Mouse (Mus musculus): ENCODE measurements around the gene Slc25a39.
A peak's percentile ranks its signal among the peaks of the same experiment; 100 is the strongest.

The Slc25a39 gene

DNA sequence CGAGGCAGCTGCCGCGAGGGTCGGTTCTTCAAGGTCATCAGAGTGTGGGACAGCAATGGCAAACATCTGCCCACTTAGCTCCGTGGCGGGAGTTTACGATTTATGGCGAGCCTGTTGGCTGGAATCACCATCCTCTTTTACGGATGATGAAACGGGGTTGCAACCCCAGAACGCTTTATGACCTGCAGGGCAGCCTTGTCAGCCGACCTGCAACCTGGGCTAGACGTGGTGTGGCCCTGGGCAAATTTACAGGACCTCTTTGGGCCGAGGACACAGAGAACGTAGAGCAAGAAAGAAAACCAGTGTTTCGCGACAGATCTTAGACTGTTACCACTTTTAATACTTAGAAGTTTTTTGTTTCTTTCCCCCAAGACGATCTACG is at the start of gene Slc25a39:
Gene Slc25a39, minus strand, starts transcription at position 113 of the 382 bp plus-strand sequence.
- DNase-seq (ENCODE audit: extremely low read depth, insufficient read length, low spot score), result no peak

DNA sequence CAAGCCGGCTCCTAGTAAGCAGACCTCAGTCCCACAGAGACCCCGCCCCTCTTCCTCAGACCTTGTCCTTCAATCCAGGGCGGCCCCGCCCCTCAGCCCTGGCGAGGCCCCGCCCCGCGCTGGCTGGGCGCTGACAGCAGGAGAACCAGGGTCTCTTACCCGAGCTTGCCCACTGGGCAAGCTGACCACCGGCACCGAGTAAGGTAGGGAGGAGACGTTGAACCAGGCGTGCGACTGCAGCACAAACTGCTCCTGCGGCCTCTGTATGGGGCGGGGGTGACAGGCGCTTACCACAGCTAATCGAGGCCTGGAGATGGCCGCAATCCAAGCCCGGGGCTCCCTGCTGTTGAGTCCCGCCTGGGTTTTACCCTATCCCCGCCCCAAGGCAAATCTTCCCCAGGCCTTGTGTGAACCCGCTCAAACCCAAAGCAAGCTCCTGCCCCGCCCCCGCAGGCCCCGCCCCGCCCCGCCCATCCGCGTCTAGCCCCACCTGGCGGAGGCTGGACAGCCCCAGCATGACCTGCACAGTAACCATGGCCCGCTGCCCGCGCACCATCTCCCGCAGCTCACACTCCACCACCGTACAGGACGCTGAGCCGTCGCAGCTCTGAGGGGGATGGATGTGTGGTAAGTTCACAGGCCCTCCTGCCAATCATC is 48.1 kb upstream of the Slc25a39 start:
- DNase-seq (ENCODE audit: extremely low read depth, insufficient read length, low spot score), result peak; percentile 91

DNA sequence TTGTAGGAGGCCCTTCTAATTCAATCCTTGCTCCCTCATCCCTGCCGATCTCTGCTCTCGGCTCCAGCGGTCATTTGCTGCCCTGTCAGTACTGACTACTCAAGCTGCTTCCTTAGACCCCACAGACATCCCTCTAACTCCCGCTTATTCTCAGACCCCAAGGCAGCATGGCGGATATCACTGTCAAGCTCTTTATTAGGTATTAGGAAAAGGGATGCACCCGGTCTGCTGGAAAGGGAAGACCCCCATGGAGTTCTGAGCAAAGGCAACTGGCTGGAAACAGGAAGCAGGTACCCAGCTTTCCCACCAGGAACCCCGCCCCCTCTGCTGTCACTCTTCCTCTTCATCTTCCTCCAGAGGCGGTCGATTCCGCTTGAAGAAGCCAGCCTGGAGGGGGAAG is 45.4 kb upstream of the Slc25a39 start:
- DNase-seq (ENCODE audit: extremely low read depth, insufficient read length, low spot score), result no peak

DNA sequence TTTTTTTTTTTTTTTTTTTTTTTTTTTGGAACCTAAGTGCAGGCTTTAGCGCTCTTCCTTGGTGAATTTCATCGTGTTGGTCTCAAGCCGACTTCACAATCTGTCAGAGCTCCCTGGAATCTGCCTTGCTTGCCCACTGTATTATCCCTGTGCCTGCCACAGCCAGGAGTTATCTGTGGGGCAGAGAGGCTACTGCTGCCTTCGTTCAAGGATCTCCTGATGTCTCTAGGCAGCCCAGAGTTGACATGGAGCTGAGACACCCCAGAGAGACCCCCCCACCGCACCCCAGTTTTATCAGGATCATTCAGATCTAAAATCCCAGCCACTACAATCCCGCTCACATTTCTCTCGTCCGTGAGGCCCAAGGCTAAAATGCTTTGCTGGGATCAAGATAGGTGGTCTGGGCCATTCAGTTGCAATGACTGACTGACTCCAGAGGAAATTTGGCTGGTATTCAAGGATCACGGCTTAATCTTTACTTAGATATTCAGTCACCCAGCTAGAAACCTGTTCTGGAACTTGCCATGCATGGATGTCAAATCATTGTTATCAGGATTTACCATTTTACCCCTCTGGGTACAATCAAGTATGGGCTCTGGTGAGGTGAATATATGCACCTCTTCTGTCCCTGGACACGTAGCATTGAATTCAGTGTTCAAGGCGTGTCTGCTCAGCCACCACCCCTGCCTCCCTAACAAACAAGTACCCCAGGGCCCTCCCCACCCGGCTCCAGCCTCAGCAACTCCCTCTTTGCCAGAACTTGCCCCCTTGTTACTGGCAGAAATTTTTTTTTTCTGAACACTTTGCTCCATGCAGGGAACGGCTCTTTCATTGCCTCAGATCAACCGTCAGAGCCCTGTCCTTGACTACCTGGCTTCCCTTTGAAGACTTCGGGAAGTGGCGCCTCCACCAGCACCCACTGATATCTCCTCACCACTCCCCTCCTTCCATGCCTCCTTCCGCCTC is 41.6 kb upstream of the Slc25a39 start:
- DNase-seq (ENCODE audit: extremely low read depth, insufficient read length, low spot score), result no peak

DNA sequence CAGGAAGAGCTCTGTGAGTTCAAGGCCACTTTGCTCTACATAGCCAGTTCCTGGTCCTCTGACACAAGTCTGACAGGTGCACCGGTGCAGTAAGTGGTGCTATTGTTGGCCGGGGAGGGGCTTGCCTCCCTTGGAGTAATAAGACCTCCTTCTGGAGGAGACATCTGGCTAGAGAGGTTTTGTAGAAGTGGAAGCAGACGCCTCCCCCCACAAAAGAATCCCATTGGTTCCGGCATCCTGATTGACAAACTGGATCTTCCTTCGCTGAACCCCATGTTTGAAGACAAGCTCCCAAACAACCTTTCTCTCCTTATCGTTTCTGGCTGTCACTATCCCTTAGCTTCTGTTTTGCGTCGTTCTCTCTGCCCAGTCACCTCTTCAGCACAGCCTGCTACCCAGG is 40.6 kb upstream of the Slc25a39 start:
- no peak for DNase-seq (ENCODE audit: extremely low read depth, insufficient read length, low spot score)

DNA sequence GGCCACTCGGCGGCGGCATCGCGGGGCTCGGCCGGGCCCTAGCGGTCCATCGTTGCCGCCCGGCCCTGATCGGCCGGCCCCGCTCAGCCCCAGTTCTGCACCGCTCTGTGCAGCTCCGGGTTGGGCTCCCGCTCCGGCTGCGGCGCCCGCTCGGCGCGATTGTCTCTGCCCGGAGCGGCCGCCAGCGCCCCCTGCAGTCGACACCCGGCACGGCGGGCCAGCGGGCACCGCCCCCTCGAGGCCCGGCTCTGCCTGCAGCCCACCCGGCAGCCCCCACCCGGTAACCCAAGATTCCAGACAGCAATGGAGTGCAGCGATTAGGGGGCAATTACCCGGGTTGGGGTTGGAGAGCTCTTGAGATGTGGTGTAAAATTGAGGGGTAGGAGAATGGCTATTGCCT is 39.8 kb upstream of the Slc25a39 start, which contains the start of gene Fam171a2:
Gene Fam171a2, minus strand, starts transcription at position 186 of the 400 bp plus-strand sequence.
- peak; percentile 77 for DNase-seq (ENCODE audit: extremely low read depth, insufficient read length, low spot score)

DNA sequence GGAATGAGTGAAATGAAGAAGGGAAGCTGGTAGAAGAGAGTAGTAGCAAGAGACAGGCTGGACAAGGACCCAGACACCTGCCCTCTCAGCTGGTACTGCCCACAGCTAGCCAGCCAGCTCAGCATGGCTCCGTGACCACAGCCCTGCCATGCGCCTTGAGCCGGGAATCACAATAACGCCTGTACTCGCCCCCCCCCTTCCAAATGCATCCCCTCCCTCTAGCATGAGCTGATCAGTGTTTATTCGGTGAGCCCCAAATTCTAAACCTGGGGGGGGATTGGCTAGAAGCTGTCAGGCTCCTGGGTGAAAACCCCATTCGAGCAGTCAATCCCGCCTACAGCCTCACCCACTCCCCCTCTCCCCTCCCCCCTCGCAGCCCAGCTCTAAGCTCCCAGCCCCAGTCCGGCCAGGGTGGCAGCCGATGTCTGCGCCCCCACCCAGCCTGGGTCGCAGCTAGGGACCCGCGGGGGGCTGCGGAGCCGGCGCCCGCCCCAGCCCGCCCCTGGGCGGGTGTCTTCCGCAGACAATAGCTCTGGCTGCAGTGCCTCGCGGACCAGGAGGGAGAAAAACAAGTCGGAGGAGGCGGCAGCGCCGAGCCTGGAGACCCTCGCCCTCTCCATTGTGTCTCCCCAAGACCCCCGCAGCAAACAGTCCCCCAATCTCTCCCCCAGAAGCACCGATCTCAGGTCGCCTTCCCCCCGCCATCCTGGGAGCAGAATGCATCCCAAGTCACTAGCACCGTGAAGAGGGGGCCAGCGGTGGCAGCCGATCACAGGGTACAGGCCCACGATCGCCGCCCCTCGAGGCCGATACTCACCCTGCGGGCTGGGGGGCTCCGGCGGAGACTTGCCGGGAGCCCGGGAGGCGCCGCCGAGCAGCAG is 39.1 kb upstream of the Slc25a39 start:
- peak; percentile 63 for DNase-seq (ENCODE audit: extremely low read depth, insufficient read length, low spot score)

DNA sequence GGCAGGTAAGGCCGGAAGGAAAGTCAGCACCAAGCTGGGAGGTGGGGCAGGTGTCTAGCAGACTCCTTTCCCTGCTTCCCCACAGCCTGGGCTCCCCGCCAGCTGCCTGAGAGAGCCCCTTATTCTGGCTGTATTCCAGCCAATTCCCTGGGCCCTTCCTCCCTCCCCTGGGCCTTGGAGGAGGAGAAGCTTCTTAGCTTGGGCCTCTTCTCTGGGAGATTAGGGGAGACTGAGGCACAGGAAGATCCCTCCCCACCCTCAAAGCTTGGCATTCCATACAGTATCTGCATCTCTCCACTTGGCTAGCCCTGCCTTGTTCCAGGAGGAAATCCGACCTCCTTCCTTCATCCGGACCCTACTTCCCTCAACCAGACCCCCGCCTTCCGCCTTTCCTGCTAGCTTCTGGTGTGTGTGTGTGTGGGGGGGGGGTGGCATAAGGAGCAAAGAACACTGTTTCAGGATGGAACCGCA is 38.2 kb upstream of the Slc25a39 start:
- DNase-seq (ENCODE audit: extremely low read depth, insufficient read length, low spot score), result no peak

DNA sequence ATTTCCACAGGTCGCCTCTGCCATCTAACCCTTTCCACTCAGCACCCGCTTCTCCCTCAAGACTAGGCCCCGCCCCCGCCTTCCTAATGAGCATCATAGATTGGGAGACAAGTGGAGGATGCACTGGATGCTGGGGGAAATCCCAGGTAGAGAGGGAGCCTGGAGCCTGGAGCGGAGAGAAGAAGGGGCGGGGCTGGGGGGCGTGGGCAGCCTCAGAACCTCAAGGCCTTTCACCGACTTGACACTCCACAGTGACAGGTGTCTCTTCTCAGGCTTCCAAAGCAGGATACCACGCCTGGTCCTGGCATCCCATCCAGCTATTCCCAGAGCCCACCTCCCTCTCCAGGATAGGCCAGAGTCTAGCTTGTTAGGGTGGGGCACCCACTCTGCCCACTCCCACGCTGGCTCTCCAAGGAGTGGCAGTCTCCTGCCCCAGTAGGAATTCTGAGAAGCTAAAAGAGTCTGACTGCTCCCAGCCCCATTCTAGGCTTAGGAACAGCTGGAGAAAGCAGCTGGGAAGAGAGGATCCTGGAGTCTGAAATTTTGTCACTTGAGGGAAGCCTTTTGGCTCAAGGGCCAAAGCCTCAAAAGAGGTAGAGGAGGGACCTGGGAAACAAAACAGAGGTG is 37.6 kb upstream of the Slc25a39 start:
- no peak for DNase-seq (ENCODE audit: extremely low read depth, insufficient read length, low spot score)

DNA sequence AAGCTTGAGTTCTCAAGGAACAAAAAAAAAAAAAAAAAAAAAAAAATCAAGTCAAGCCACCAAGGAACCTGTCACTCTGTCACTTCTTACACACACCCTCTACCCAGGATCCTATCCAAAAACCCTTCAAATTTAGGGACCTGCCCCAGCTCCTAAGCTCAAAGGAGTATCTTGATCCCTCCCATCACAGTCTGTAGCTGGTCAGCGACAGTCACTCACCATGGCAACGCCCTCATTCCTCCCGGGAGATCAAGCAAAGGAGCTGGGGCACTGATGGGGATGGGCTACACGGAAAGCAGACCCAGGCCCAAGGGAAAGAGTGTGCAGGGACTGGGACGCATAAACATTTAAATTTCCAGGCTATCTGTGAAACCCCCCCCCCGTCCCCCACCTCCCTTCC is 37.0 kb upstream of the Slc25a39 start:
- DNase-seq (ENCODE audit: extremely low read depth, insufficient read length, low spot score), result no peak

DNA sequence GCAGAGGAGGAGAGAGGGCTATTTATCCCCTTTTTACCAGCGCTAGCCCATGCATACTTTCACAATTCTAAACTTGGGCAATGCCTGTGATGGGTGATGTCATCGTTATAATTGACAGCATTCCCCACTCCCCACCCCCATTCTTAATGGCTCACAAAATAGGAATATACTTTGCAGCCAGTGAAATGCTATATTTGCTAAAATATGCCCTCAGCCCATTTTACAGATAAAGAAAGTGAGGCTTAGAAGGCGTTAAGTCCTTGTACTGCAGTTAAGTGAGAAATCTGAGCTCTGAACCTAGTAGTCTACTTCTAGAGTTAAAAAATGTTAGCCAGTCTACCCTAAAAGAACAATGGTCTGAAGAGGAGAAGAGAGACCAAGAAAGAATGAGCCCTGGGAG is 36.6 kb upstream of the Slc25a39 start:
- DNase-seq (ENCODE audit: extremely low read depth, insufficient read length, low spot score), result no peak

DNA sequence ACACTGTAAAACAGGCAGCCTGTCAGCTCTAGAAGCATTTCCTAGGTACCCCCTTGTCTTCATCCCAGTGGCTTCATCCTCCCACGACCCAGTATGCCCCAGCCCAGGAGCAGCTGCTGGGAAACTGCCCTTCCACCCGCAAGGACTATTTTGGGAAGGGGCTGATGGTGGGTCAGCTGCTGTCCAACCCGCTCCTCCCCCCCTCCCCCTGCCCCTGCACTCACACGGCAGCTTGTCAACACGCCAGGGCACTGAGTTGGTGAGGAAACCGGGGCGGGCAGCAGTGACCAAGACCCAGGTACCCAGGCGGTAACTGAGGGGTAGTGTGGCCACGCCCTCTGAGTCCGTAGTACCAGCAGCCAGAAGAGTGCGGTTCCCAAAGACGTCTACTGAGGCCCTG is 36.0 kb upstream of the Slc25a39 start:
- no peak for DNase-seq (ENCODE audit: extremely low read depth, insufficient read length, low spot score)

DNA sequence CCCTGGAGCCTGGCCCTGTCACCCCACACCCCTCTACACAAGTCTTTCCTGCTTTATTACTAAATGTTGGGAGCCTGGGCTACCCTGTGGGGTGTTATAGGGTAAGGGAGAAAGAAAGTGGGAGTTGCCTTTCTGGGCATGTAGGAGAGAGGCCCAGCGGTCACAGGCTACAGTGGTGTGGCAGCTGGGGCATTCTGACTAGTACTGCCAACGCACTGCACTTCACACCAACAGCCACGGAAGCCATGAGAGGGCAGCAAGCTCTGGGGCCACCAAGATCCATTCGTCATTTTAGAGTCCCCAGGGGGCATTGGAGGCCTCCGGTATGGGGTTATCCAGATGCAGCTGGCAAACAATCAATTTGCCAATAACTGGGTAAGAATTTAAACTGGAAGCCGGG is 34.3 kb upstream of the Slc25a39 start:
- DNase-seq (ENCODE audit: extremely low read depth, insufficient read length, low spot score), result no peak

DNA sequence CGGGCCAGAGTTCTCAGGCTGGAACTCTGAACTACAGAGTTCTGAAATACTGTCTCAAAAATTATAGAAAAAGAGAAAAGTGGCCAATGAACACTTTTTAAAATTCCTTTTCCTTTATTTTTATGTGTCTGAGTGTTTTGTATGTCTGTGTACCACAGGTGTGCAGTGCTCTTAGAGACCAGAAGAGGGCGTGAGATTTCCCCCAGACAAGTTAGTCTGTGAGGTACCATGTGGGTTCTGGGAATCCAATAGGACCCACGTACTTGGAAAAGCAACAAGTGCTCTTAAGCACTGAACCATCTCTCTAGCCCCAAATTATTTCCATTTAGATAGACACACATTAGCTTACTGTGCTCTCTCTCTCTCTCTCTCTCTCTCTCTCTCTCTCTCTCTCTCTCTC is 33.7 kb upstream of the Slc25a39 start:
- no peak for DNase-seq (ENCODE audit: extremely low read depth, insufficient read length, low spot score)

DNA sequence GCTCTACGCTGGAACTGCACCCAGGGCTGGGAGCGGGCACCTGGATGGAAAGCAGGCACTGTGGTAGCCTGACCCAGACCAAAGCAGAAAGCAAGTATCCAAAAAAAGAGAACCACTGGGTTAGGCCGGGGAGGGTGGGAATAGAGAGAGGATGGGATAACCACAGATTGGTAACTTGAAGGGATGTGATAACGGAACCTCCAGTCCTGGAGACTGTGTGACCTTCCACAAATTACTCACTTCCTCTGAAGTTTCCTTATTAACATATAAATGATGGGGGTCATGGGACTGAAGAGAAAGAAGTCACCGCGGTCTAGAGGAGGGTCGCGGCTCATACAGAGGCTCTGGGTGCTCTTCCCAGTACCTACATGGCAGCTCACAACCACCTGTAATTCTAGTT is 32.5 kb upstream of the Slc25a39 start:
- DNase-seq (ENCODE audit: extremely low read depth, insufficient read length, low spot score), result no peak

DNA sequence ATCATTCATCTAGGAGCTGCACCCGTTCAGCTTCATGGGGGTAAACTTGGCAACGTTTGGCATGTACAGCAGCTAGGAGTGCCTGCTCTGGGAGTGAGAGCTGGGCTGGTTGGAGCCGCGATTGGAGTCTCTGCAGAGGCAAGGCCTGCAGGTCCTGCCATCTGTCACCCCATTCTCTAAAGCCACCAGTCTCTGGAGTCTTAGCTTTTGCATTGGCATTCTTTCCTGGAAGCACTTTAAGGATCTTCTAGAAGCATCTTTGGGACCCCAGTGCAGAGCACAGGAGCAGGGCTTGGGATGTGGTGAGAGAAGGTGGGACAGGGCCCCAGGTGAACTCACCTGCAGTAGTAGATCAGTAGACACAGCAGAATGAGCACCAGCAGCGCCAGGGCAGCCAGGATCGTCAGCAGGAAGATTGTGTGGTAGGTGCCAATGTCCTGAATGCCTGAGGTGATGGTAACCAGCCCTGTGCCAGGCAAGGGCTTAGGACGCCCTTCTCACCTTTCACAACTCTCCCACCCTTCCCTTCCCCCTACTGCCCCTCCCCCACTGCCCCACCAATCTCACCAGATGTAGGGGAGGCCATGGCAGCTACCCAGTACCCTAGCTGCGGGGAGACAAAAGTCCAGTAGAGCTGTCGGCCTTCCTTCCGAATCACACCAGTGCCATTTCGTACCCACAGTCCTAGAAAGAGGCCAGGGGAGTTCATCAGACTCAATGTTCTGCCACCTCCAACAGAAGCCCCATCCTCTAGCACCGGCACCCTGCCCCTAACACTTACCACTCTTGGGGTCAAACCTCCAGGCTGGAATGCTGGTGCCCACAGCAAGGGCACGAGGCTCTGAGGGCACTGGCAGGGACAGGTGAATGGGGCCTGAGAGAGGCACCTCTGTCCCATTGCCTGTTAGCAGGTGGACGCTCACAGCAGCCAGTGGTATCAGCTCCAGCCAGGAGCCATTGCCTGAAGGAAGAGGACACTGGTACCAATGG is 31.6 kb upstream of the Slc25a39 start:
- no peak for DNase-seq (ENCODE audit: extremely low read depth, insufficient read length, low spot score)

DNA sequence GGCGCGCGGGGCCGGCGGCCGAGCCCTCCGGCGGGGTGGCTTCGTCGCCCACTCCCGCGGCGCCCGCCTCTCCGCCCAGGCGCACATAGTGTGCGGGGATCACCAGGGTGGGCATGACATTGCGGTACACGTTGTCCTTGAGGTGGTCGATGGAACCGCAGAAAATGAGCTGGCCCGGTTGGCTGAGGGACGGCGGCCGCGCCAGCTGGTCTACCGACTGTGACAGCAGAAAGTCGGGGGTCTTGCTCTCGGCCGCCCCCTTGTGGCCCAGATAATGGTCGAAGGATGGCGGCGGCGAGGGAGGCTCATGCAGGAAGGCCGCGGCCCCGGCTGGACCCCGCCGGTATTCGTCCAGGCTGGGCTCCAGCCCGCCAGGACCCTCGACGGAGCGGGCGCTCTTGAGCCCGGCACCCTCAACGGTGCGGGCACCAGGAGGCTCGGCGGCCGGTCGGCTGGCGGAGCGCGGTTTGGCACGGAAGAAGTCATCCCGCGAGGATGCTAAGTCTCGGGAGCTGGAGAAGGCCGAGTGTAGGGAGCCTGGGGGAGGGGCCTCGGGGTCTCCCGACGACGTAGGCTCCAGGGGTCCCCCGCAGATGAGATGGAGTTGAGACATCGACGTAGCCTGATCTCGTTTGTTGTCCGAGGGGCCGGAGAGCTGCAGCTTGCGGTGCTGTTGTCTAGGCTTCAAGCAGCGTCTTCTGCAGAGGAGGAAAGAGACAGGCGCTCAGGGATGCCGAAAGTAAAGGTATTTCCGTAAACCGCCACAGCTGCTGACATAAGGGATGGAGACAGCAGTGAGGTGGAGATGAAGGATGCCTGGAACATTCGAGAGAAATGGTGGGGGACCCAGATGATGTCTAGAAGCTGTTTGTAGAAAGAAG is 30.7 kb upstream of the Slc25a39 start:
- DNase-seq (ENCODE audit: extremely low read depth, insufficient read length, low spot score), result no peak

Measured in 3134 (cell line).